Mouse (Mus musculus) liver, adult 2 months (tissue): ENCODE results near the gene Hmg20b. TPM values are rescaled to one million over a fixed set of nuclear protein-coding genes. Genes with fewer than 3 reads are reported as not detected.

Experiments
- DNase-seq: peaks from one replicate; pipeline ENCODE4 v3.0.0-alpha.2; 2011; ENCODE audit warnings: low read depth, low spot score; ENCODE audit errors: extremely low read depth
- H3K27ac ChIP-seq: fragments of 200-500 bp; replicated peaks from 2 replicates; pipeline ENCODE4 v1.5.1; 2012; ENCODE audit warnings: low read depth, mild to moderate bottlenecking, control low read depth, inconsistent platforms, low read length; ENCODE audit not compliant: insufficient read depth
- H3K27me3 ChIP-seq: fragments of 200-500 bp; 2 replicates; pipeline ENCODE4 v1.6.1; 2012; ENCODE audit warnings: mild to moderate bottlenecking, moderate library complexity, low read length, inconsistent platforms; ENCODE audit not compliant: control insufficient read depth, insufficient read depth
- H3K36me3 ChIP-seq: fragments of 200-500 bp; 2 replicates; pipeline ENCODE4 v1.6.1; 2012; ENCODE audit warnings: low read length, inconsistent platforms; ENCODE audit not compliant: control insufficient read depth, insufficient read depth
- H3K4me1 ChIP-seq: fragments of 200-500 bp; 2 replicates; pipeline ENCODE4 v1.6.1; 2011; ENCODE audit warnings: low read length; ENCODE audit not compliant: control insufficient read depth, insufficient read depth
- H3K4me3 ChIP-seq: fragments of 200-500 bp; 2 replicates; pipeline ENCODE4 v1.5.1; 2011; ENCODE audit warnings: low read depth, mild to moderate bottlenecking, control low read depth, low read length, moderate library complexity; ENCODE audit not compliant: insufficient read depth
- H3K79me2 ChIP-seq: fragments of 200-500 bp; 2 replicates; pipeline ENCODE4 v1.6.1; 2012; ENCODE audit warnings: inconsistent platforms, mild to moderate bottlenecking, low read length, moderate library complexity; ENCODE audit not compliant: control insufficient read depth, insufficient read depth
- H3K9ac ChIP-seq: fragments of 200-500 bp; 2 replicates; pipeline ENCODE4 v1.6.1; 2012; ENCODE audit warnings: low read depth, mild to moderate bottlenecking, control low read depth, inconsistent platforms, low read length
- CTCF ChIP-seq: fragments of 200-500 bp; IDR thresholded peaks from 2 replicates; pipeline ENCODE4 v1.5.1; 2011; ENCODE audit warnings: low read depth, low read length, control low read depth
- POLR2A ChIP-seq: fragments of 200-500 bp; IDR thresholded peaks from 2 replicates; pipeline ENCODE4 v1.6.1; 2011; ENCODE audit warnings: low read length, control low read depth; ENCODE audit not compliant: insufficient read depth; ENCODE audit errors: extremely low read depth
- WGBS: fragments of 180-500 bp; shearing (Covaris S2); methylation state at CpG from one replicate; pipeline ENCODE4 v1.1.7; 2018; 5-methylcytosine and 5-hydroxymethylcytosine counted together
- polyA plus RNA-seq: library from polyadenylated mRNA; depleted of rRNA; stranded (reverse); fragments of >200 nt; gene quantifications from 2 replicates; pipeline ENCODE4 v1.2.3, GENCODE M21; 2012
- total RNA-seq: library from RNA; depleted of rRNA; stranded (reverse); fragments of >200 nt; gene quantifications from 2 replicates; pipeline ENCODE4 v1.2.3, GENCODE M21; 2014

Hmg20b gene
- total and polyA plus RNA-seq, 2 experiments: 9.9 to 54.0 TPM

DNA sequence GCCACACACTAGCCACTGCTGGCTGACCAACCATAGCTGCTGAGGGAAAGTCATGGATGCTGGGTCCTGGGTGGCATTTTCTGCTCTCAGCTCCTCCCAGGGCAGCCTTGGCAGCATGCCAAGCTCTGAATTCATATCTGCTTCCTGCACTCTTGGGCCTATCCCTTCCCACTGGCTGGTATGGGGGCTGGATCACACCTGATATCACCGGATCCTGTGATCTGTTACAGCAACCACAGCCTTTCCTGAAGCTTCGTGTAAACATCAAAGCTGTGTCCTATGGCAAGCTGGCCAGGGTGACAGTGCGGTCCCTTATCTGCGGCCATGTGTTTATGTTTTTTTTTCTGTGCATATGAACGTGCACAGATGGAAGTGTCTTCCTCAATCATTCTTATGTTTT is 31.8 kb upstream of the Hmg20b start:
- no peak overlapping the region for H3K27ac ChIP-seq
- DNase-seq: no peak
- peaks cover 19% of the 10 kb centered on the region for H3K79me2 ChIP-seq
- H3K4me1 ChIP-seq: peaks cover 16% of the 10 kb centered on the region
- WGBS: 70% methylated on average over 5 of the region's 5 CpGs
- no peaks in the 10 kb centered on the region for H3K36me3 ChIP-seq
- no peaks in the 10 kb centered on the region for H3K27me3 ChIP-seq
- no peak overlapping the region for H3K4me3 ChIP-seq
- no peak for TF ChIP-seq CTCF
- TF ChIP-seq POLR2A: no peak
- H3K9ac ChIP-seq: no peak overlapping the region

- H3K36me3 ChIP-seq: no peaks in the 10 kb centered on the region
- 89% methylated on average over 6 of the region's 6 CpGs for WGBS
- H3K4me1 ChIP-seq: peaks cover 11% of the 10 kb centered on the region
- no peak for DNase-seq
- H3K9ac ChIP-seq: no peak overlapping the region
- H3K27ac ChIP-seq: no peak overlapping the region
- TF ChIP-seq POLR2A (no peak), CTCF (no peak)
- peaks cover 19% of the 10 kb centered on the region for H3K79me2 ChIP-seq
- H3K4me3 ChIP-seq: no peak overlapping the region
- no peaks in the 10 kb centered on the region for H3K27me3 ChIP-seq
These were observed 29.6 kb upstream of the Hmg20b start for GRCm38 (mm10) chr10:81379809-81380378.

DNA sequence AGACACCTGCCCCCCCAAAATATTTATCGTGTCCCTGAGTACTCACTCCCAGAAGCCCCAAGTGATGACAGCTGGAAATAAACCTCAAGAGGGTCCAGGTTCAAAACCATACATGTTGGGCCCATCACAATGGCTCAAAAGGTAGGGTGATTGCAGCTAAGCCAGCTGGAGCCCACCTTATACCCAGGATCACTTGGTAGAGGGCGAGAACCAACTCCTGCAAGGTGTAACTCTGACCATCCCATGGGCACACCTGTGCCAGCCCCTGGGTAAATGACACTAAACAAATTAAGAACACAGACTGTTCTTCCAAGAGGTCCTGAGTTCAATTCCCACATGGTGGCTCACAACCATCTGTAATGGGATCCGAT is 28.9 kb upstream of the Hmg20b start:
- peaks cover 10% of the 10 kb centered on the region for H3K4me1 ChIP-seq
- WGBS: 65% methylated on average over 3 of the region's 3 CpGs
- peak overlapping the region; percentile 57 for H3K4me3 ChIP-seq
- H3K27me3 ChIP-seq: no peaks in the 10 kb centered on the region
- no peak overlapping the region for H3K27ac ChIP-seq
- H3K36me3 ChIP-seq: no peaks in the 10 kb centered on the region
- H3K79me2 ChIP-seq: peaks cover 17% of the 10 kb centered on the region; the same call in 1 of the 2 replicates
- no peak overlapping the region; the same call in 1 of the 2 replicates for H3K9ac ChIP-seq
- DNase-seq: no peak
- TF ChIP-seq CTCF (no peak), POLR2A (no peak)

GRCm38 (mm10) chr10:81378553-81379182 is 28.4 kb upstream of the Hmg20b start:
- H3K27me3 ChIP-seq: no peaks in the 10 kb centered on the region
- no peak overlapping the region for H3K27ac ChIP-seq
- H3K79me2 ChIP-seq: peaks cover 20% of the 10 kb centered on the region; the same call in 1 of the 2 replicates
- no peaks in the 10 kb centered on the region for H3K36me3 ChIP-seq
- H3K4me3 ChIP-seq: peak overlapping the region; percentile 57
- peak; percentile 95 for DNase-seq
- no peak for TF ChIP-seq CTCF
- TF ChIP-seq POLR2A: no peak
- peaks cover 10% of the 10 kb centered on the region for H3K4me1 ChIP-seq
- peak overlapping the region; percentile 20 for H3K9ac ChIP-seq
- WGBS: under 1% methylated on average over 46 of the region's 46 CpGs

GRCm38 (mm10) chr10:81377793-81378552 is 27.7 kb upstream of the Hmg20b start, which contains the start of gene Fzr1:
Gene Fzr1, minus strand, starts transcription at chr10:81378516.
- Histone ChIP-seq H3K79me2 (peaks cover 20% of the 10 kb centered on the region; the same call in 1 of the 2 replicates), H3K27ac (peak within 1 kb of the TSS; percentile 60), H3K9ac (peak within 1 kb of the TSS; percentile 90), H3K4me1 (peaks cover 10% of the 10 kb centered on the region), H3K27me3 (no peaks in the 10 kb centered on the region), H3K36me3 (no peaks in the 10 kb centered on the region), H3K4me3 (peak within 1 kb of the TSS; percentile 77)
- under 1% methylated on average over 57 of the region's 59 CpGs for WGBS
- peak; percentile 51; the same call in 1 of the 2 replicates for TF ChIP-seq POLR2A
- TF ChIP-seq CTCF: no peak
- no peak for DNase-seq
